Mouse (Mus musculus) intestine, embryonic 16.5 days (tissue): ENCODE measurements around the gene Clybl. TPM values are rescaled to one million over a fixed set of nuclear protein-coding genes. Genes with fewer than 3 reads are reported as not detected.
A peak's percentile ranks its signal among the peaks of the same experiment; 100 is the strongest.

Source experiments
- ATAC-seq: fragments of 200-750 bp; cut with Nextera tagmentation; 2 replicates; pipeline ENCODE4 v1.8.0; 2017; ENCODE audit warnings: moderate TSS enrichment, moderate library complexity
- H3K27ac ChIP-seq: fragments of 300-500 bp; sonication (generic); 2 replicates; pipeline ENCODE4 v1.5.1; 2014; ENCODE audit warnings: mild to moderate bottlenecking, low read length
- H3K27me3 ChIP-seq: fragments of 300-500 bp; sonication (generic); replicated peaks from 2 replicates; pipeline ENCODE4 v1.6.1; 2014; ENCODE audit warnings: low read length, control low read depth, mixed read lengths; ENCODE audit not compliant: control insufficient read depth, insufficient read depth
- H3K36me3 ChIP-seq: fragments of 300-500 bp; sonication (generic); 2 replicates; pipeline ENCODE4 v1.6.1; 2014; ENCODE audit warnings: low read length, control low read depth; ENCODE audit not compliant: control insufficient read depth, insufficient read depth
- H3K4me1 ChIP-seq: fragments of 300-500 bp; sonication (generic); 2 replicates; pipeline ENCODE4 v1.6.1; 2014; ENCODE audit warnings: low read length, control low read depth, mixed read lengths; ENCODE audit not compliant: control insufficient read depth, insufficient read depth
- H3K4me2 ChIP-seq: fragments of 300-500 bp; sonication (generic); 2 replicates; pipeline ENCODE4 v1.6.1; 2014; ENCODE audit warnings: low read depth, low read length, control low read depth
- H3K4me3 ChIP-seq: fragments of 300-500 bp; sonication (generic); 2 replicates; pipeline ENCODE4 v1.5.1; 2014; ENCODE audit warnings: mild to moderate bottlenecking, low read length
- H3K9ac ChIP-seq: fragments of 300-500 bp; sonication (generic); 2 replicates; pipeline ENCODE4 v1.6.1; 2014; ENCODE audit warnings: low read depth, low read length
- H3K9me3 ChIP-seq: fragments of 300-500 bp; sonication (generic); 2 replicates; pipeline ENCODE4 v1.6.1; 2016; ENCODE audit warnings: low read length, control low read depth; ENCODE audit not compliant: control insufficient read depth
- WGBS: fragments of 180-500 bp; shearing (Covaris S2); extraction: QIAGEN DNeasy Blood & Tissue Kit; methylation state at CpG from one replicate; pipeline ENCODE4 v1.1.7; 2014; 5-methylcytosine and 5-hydroxymethylcytosine counted together
- polyA plus RNA-seq: library from polyadenylated mRNA; unstranded; fragments of >200 nt; fragmentation: Nextera tagmentation; extraction: Ambion mirVana; gene quantifications from 2 replicates; pipeline ENCODE4 v1.2.1, GENCODE M21; 2015

Clybl gene
- polyA plus RNA-seq, 1 experiment from 2014 or later = 38.7 TPM

GRCm38 (mm10) chr14:122406541-122407219, 225.2 kb downstream of the Clybl start:
- Histone ChIP-seq H3K4me1 (peaks cover 8% of the 10 kb centered on the region), H3K9ac (peak overlapping the region; percentile 49), H3K27me3 (peaks cover 43% of the 10 kb centered on the region), H3K27ac (no peak overlapping the region), H3K36me3 (no peaks in the 10 kb centered on the region), H3K4me2 (peak overlapping the region; percentile 73), H3K9me3 (no peaks in the 10 kb centered on the region), H3K4me3 (peak overlapping the region; percentile 42)
- ATAC-seq = peak; percentile 63
- WGBS = 2% methylated on average over 58 of the region's 58 CpGs

- H3K4me1 ChIP-seq = no peaks in the 10 kb centered on the region
- H3K9ac ChIP-seq = no peak overlapping the region
- peaks cover 9% of the 10 kb centered on the region; the same call in 1 of the 2 replicates for H3K27me3 ChIP-seq
- 67% methylated on average over 2 of the region's 2 CpGs for WGBS
- no peak for ATAC-seq
- no peaks in the 10 kb centered on the region for H3K9me3 ChIP-seq
- H3K4me2 ChIP-seq = no peak overlapping the region
- H3K36me3 ChIP-seq = no peaks in the 10 kb centered on the region
- H3K27ac ChIP-seq = no peak overlapping the region
- no peak overlapping the region for H3K4me3 ChIP-seq
Observed at GRCm38 (mm10) chr14:122412841-122413541, 231.5 kb downstream of the Clybl start.

GRCm38 (mm10) chr14:122413542-122413928, 232.0 kb downstream of the Clybl start:
- Histone ChIP-seq H3K4me3 (no peak overlapping the region), H3K9ac (no peak overlapping the region), H3K27ac (no peak overlapping the region), H3K36me3 (no peaks in the 10 kb centered on the region), H3K9me3 (no peaks in the 10 kb centered on the region), H3K27me3 (peaks cover 3% of the 10 kb centered on the region; the same call in 1 of the 2 replicates), H3K4me1 (no peaks in the 10 kb centered on the region), H3K4me2 (no peak overlapping the region)
- WGBS = 77% methylated on average over 2 of the region's 2 CpGs
- ATAC-seq = no peak

DNA sequence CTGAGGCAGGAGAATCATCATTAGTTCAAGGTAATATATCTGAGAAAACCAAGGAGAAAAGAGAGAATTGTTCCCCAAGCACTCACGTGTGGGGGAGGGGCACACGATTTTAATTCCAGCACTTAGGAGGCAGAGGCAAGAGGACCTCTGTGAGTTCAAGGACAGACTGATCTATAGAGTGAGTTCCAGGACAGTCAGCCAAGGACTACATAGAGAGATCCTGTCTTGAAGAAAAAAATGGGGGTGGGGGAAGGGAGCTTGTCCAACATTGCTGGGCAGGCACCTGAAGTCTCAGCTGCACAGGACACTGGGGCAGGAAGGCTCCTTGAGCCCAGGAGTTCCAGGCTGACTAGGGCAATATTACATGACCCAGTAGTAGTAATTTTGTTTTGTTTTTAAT, 233.3 kb downstream of the Clybl start:
- no peak overlapping the region for H3K27ac ChIP-seq
- H3K9me3 ChIP-seq = no peaks in the 10 kb centered on the region
- H3K36me3 ChIP-seq = no peaks in the 10 kb centered on the region
- no peak overlapping the region for H3K4me2 ChIP-seq
- H3K4me1 ChIP-seq = no peaks in the 10 kb centered on the region
- H3K27me3 ChIP-seq = 0 out of 2 replicates have a peak, but pooled peaks cover 2% of the 10 kb centered on the region
- H3K9ac ChIP-seq = no peak overlapping the region
- 94% methylated on average over 2 of the region's 2 CpGs for WGBS
- no peak overlapping the region for H3K4me3 ChIP-seq
- no peak for ATAC-seq

DNA sequence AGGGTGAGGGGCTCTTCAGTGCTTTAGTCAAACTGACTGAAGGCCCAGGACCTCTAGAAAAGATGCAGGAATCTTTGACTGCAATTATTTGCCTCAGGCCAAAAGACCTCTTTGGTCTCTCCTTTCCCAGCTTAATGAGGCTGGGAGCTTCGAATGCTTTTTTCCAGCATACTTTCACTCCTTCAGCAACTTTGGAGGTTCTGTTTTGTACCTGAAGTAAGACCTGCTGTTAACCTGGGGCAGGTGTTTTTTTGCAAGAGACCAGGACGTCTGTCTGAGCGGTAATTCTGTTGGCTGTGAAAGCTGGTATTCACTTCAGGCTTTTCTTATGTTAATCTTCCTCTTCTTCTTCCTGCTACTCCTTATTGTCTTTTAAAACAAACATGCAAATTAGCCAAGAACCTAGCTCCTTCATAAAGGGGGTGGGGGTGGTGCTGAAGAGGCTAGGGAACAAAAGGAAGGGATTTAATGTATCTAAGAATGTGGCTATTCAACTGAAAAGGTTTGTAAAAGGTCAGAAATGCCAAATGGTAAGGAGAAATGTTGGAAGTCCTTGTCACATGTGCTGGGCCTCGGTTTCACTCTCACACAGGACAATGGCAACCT, 234.8 kb downstream of the Clybl start:
- Histone ChIP-seq H3K36me3 (no peaks in the 10 kb centered on the region), H3K9me3 (no peaks in the 10 kb centered on the region), H3K4me2 (no peak overlapping the region), H3K27me3 (no peaks in the 10 kb centered on the region), H3K4me3 (no peak overlapping the region), H3K4me1 (no peaks in the 10 kb centered on the region), H3K9ac (no peak overlapping the region), H3K27ac (no peak overlapping the region)
- 36% methylated on average over 4 of the region's 4 CpGs for WGBS
- ATAC-seq = no peak

DNA sequence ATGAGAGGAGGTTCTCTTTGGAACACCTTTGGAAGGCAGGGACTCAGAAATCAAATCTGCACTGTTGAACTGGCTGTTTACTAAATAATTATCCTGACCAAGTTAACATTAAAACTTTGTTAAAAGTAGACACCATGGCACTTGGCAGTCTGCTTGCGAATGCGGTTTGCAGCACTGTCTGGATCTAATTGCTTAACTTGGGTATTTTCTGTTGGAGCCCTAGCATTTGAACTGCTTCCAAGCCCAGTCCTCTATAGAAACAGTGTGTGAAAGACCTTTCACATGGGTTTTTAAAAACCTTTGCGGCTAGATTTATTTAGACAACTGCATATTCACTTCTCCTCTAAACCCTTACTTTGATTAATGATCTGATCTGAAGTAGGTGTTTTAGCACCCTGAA, 242.9 kb downstream of the Clybl start:
- H3K4me2 ChIP-seq = no peak overlapping the region
- no peaks in the 10 kb centered on the region for H3K4me1 ChIP-seq
- no peaks in the 10 kb centered on the region for H3K9me3 ChIP-seq
- H3K9ac ChIP-seq = no peak overlapping the region
- no peaks in the 10 kb centered on the region for H3K36me3 ChIP-seq
- no peak for ATAC-seq
- 87% methylated on average over 3 of the region's 3 CpGs for WGBS
- H3K27ac ChIP-seq = no peak overlapping the region
- no peak overlapping the region for H3K4me3 ChIP-seq
- H3K27me3 ChIP-seq = no peaks in the 10 kb centered on the region

DNA sequence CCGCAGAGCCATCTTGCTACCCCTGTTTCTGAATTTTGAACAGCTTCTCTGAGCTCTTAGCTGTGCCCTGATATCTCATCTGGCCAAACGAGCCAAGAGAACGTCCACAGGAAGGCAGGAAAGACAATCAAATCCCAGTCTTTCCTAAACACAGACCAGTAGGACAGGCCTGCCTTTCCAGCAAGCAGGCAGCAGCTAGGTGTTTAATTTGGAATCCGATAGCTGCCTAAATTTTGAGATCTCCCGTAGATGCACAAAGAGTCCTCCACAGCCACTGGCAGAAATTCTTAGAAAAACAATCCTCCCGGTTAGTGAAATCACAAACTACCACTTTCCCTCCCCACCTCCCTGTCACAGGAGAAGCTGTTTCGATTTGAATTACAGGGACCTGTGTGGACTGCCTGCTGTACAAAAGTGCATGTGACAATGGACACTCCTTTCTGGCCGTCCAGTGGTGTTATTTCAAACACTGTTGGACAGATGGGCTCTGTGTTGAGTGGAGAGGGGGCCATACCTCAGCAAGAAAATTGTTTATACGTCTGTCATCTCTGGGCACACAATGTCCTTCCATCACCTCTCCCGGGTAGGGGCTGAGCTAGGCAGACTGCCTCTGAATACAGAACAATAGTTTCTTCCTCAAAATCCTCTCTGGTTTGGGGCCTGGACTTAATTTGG, 245.2 kb downstream of the Clybl start:
- Histone ChIP-seq H3K4me1 (no peaks in the 10 kb centered on the region), H3K4me3 (no peak overlapping the region), H3K36me3 (no peaks in the 10 kb centered on the region), H3K27ac (no peak overlapping the region), H3K27me3 (no peaks in the 10 kb centered on the region), H3K4me2 (no peak overlapping the region), H3K9me3 (no peaks in the 10 kb centered on the region), H3K9ac (no peak overlapping the region)
- no peak for ATAC-seq
- 35% methylated on average over 10 of the region's 10 CpGs for WGBS

GRCm38 (mm10) chr14:122427204-122427560, 245.7 kb downstream of the Clybl start:
- H3K27ac ChIP-seq = no peak overlapping the region
- no peaks in the 10 kb centered on the region for H3K9me3 ChIP-seq
- WGBS = 40% methylated on average over 8 of the region's 8 CpGs
- no peak overlapping the region for H3K4me3 ChIP-seq
- H3K9ac ChIP-seq = no peak overlapping the region
- no peaks in the 10 kb centered on the region for H3K4me1 ChIP-seq
- ATAC-seq = no peak
- no peaks in the 10 kb centered on the region for H3K36me3 ChIP-seq
- no peaks in the 10 kb centered on the region for H3K27me3 ChIP-seq
- no peak overlapping the region for H3K4me2 ChIP-seq

GRCm38 (mm10) chr14:122427654-122428053, 246.2 kb downstream of the Clybl start:
- Histone ChIP-seq H3K4me2 (no peak overlapping the region), H3K9me3 (no peaks in the 10 kb centered on the region), H3K27ac (no peak overlapping the region), H3K4me1 (no peaks in the 10 kb centered on the region), H3K36me3 (no peaks in the 10 kb centered on the region), H3K9ac (no peak overlapping the region), H3K27me3 (no peaks in the 10 kb centered on the region), H3K4me3 (no peak overlapping the region)
- 77% methylated on average over 3 of the region's 3 CpGs for WGBS
- ATAC-seq = no peak
